Mouse (Mus musculus) hindbrain, postnatal 0 days (tissue): ENCODE data around the gene Tbc1d22a. TPM values are rescaled to one million over a fixed set of nuclear protein-coding genes. Genes with fewer than 3 reads are reported as not detected.
A peak's percentile ranks its signal among the peaks of the same experiment; 100 is the strongest.
"Not testable (repeated sequence)": the region's sequence is repeated elsewhere in the genome, so short reads cannot be mapped to it uniquely, and the experiment has no call there.

Source experiments
- ATAC-seq: fragments of 200-750 bp; cut with Nextera tagmentation; 2 replicates; pipeline ENCODE4 v1.8.0; 2017; ENCODE audit warnings: mild to moderate bottlenecking, moderate TSS enrichment, moderate library complexity
- DNase-seq: peaks from one replicate; pipeline ENCODE4 v3.0.0-alpha.2; 2015; ENCODE audit warnings: low spot score
- H3K27ac ChIP-seq: fragments of 300-500 bp; sonication (generic); 2 replicates; pipeline ENCODE4 v1.5.1; 2014; ENCODE audit warnings: mild to moderate bottlenecking
- H3K27me3 ChIP-seq: fragments of 300-500 bp; sonication (generic); 2 replicates; pipeline ENCODE4 v1.6.1; 2014; ENCODE audit warnings: low read length, mixed read lengths; ENCODE audit not compliant: insufficient read depth
- H3K36me3 ChIP-seq: fragments of 300-500 bp; sonication (generic); 2 replicates; pipeline ENCODE4 v1.6.1; 2014; ENCODE audit warnings: low read length, mixed read lengths; ENCODE audit not compliant: insufficient read depth
- H3K4me1 ChIP-seq: fragments of 300-500 bp; sonication (generic); 2 replicates; pipeline ENCODE4 v1.6.1; 2014; ENCODE audit warnings: antibody characterized with exemption, low read length, mixed read lengths; ENCODE audit not compliant: insufficient read depth
- H3K4me2 ChIP-seq: fragments of 300-500 bp; sonication (generic); 2 replicates; pipeline ENCODE4 v1.6.1; 2014; ENCODE audit warnings: low read depth, mild to moderate bottlenecking, low read length, moderate library complexity, mixed read lengths
- H3K4me3 ChIP-seq: fragments of 300-500 bp; sonication (generic); 2 replicates; pipeline ENCODE4 v1.5.1; 2014; ENCODE audit warnings: low read length
- H3K9ac ChIP-seq: fragments of 300-500 bp; sonication (generic); replicated peaks from 2 replicates; pipeline ENCODE4 v1.6.1; 2014; ENCODE audit warnings: mild to moderate bottlenecking, low read length, moderate library complexity, mixed read lengths
- H3K9me3 ChIP-seq: fragments of 300-500 bp; sonication (generic); 2 replicates; pipeline ENCODE4 v1.6.1; 2016; ENCODE audit warnings: low read length, mixed read lengths
- CTCF ChIP-seq: IDR thresholded peaks from 2 replicates; pipeline ENCODE4 v1.5.1; 2016; ENCODE audit warnings: antibody characterized with exemption, control low read depth, low read depth
- WGBS: fragments of 180-500 bp; shearing (Covaris S2); extraction: QIAGEN DNeasy Blood & Tissue Kit; methylation state at CpG from one replicate; pipeline ENCODE4 v1.1.7; 2014; 5-methylcytosine and 5-hydroxymethylcytosine counted together
- polyA plus RNA-seq: library from polyadenylated mRNA; unstranded; fragments of >200 nt; fragmentation: Nextera tagmentation; extraction: Ambion mirVana; gene quantifications from 2 replicates; pipeline ENCODE4 v1.2.1, GENCODE M21; 2015
- total RNA-seq: library from RNA; depleted of rRNA; stranded (reverse); fragments of >200 nt; gene quantifications from 2 replicates; pipeline ENCODE4 v1.2.3, GENCODE M21; 2014

Gene Tbc1d22a
- total and polyA plus RNA-seq, 2 experiments from 2014 or later: 13.6 to 26.2 TPM

GRCm38 (mm10) chr15:86214549-86215201 is 416 bp downstream of the Tbc1d22a start:
- Histone ChIP-seq H3K36me3 (no peaks in the 10 kb centered on the region), H3K27ac (peak overlapping the region; percentile 94), H3K27me3 (no peaks in the 10 kb centered on the region), H3K4me2 (peak overlapping the region; percentile 99), H3K4me3 (peak overlapping the region; percentile 92), H3K9ac (peak overlapping the region; percentile 85), H3K4me1 (peaks cover 15% of the 10 kb centered on the region), H3K9me3 (no peaks in the 10 kb centered on the region)
- TF ChIP-seq CTCF: no peak
- ATAC-seq (no peak), DNase-seq (no peak)
- 12% methylated on average over 25 of the region's 25 CpGs for WGBS

- not testable (repeated sequence) for H3K27me3 ChIP-seq, H3K4me3 ChIP-seq, H3K4me2 ChIP-seq, H3K9ac ChIP-seq, ATAC-seq, H3K27ac ChIP-seq, H3K36me3 ChIP-seq, DNase-seq, H3K9me3 ChIP-seq
- peaks cover 15% of the 10 kb centered on the region for H3K4me1 ChIP-seq
- WGBS: 86% methylated on average over 9 of the region's 9 CpGs
Observed at GRCm38 (mm10) chr15:86216641-86217040, 2.4 kb downstream of the Tbc1d22a start.

GRCm38 (mm10) chr15:86219534-86220228 is 5.4 kb downstream of the Tbc1d22a start:
- no peak for DNase-seq
- peak overlapping the region; percentile 26; the same call in 1 of the 2 replicates for H3K27ac ChIP-seq
- TF ChIP-seq CTCF: no peak
- no peaks in the 10 kb centered on the region for H3K36me3 ChIP-seq
- H3K4me1 ChIP-seq: peaks cover 7% of the 10 kb centered on the region
- H3K4me2 ChIP-seq: no peak overlapping the region
- no peaks in the 10 kb centered on the region for H3K9me3 ChIP-seq
- H3K27me3 ChIP-seq: no peaks in the 10 kb centered on the region
- 67% methylated on average over 7 of the region's 7 CpGs for WGBS
- 0 out of 2 replicates have a peak, but pooled peaks have one; percentile 27 for ATAC-seq
- no peak overlapping the region for H3K4me3 ChIP-seq
- H3K9ac ChIP-seq: no peak overlapping the region

GRCm38 (mm10) chr15:86220229-86220630 is 6.0 kb downstream of the Tbc1d22a start:
- 71% methylated on average over 5 of the region's 5 CpGs for WGBS
- H3K9me3 ChIP-seq: no peaks in the 10 kb centered on the region
- H3K27ac ChIP-seq: no peak overlapping the region
- TF ChIP-seq CTCF: no peak
- H3K9ac ChIP-seq: no peak overlapping the region
- ATAC-seq (no peak), DNase-seq (no peak)
- no peaks in the 10 kb centered on the region for H3K27me3 ChIP-seq
- no peak overlapping the region for H3K4me3 ChIP-seq
- H3K4me1 ChIP-seq: peaks cover 2% of the 10 kb centered on the region; the same call in 1 of the 2 replicates
- H3K36me3 ChIP-seq: no peaks in the 10 kb centered on the region
- H3K4me2 ChIP-seq: no peak overlapping the region

- DNase-seq: no peak
- TF ChIP-seq CTCF: no peak
- no peaks in the 10 kb centered on the region for H3K4me1 ChIP-seq
Observed at GRCm38 (mm10) chr15:86220715-86221114, 6.5 kb downstream of the Tbc1d22a start.

GRCm38 (mm10) chr15:86221369-86221768 is 7.1 kb downstream of the Tbc1d22a start:
- Histone ChIP-seq H3K9ac (no peak overlapping the region), H3K36me3 (no peaks in the 10 kb centered on the region), H3K27ac (no peak overlapping the region), H3K4me3 (no peak overlapping the region), H3K4me2 (no peak overlapping the region), H3K27me3 (no peaks in the 10 kb centered on the region), H3K4me1 (no peaks in the 10 kb centered on the region), H3K9me3 (no peaks in the 10 kb centered on the region)
- WGBS: 70% methylated on average over 4 of the region's 4 CpGs
- TF ChIP-seq CTCF: no peak
- DNase-seq (no peak), ATAC-seq (no peak)

More at GRCm38 (mm10) chr15:86220715-86221114, 6.5 kb downstream of the Tbc1d22a start:
- H3K9me3 ChIP-seq: no peaks in the 10 kb centered on the region
- no peaks in the 10 kb centered on the region for H3K36me3 ChIP-seq
- no peaks in the 10 kb centered on the region for H3K27me3 ChIP-seq
- 82% methylated on average over 4 of the region's 4 CpGs for WGBS
- no peak overlapping the region for H3K4me2 ChIP-seq
- no peak for ATAC-seq
- no peak overlapping the region for H3K9ac ChIP-seq
- H3K27ac ChIP-seq: no peak overlapping the region
- no peak overlapping the region for H3K4me3 ChIP-seq

GRCm38 (mm10) chr15:86221901-86222300 is 7.6 kb downstream of the Tbc1d22a start:
- not testable (repeated sequence) for H3K4me3 ChIP-seq, H3K27ac ChIP-seq, DNase-seq, H3K36me3 ChIP-seq, ATAC-seq, H3K9ac ChIP-seq, H3K4me2 ChIP-seq, H3K9me3 ChIP-seq, H3K4me1 ChIP-seq, H3K27me3 ChIP-seq
- WGBS: 89% methylated on average over 11 of the region's 11 CpGs
